Mouse (Mus musculus): ENCODE results near the gene Skint10.

Skint10 gene

DNA sequence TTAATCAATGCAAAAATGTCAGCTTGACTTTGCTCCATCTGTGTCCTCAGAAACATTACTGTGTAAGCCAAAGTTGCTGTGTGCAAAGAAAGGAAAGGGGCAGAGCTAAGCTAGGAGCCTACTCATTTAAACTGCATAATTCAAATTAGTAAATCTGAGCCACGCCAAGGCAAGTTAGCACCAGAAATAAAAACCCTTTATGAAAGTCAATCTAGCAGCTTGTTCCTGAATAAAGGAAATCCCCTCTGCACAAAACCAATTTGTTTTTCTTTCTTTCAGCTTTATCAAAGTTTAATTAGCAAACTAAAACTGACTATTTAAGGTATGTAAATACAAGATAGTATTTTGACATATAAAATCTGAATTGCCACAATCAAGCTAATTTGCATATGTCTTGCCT is at the start of gene Skint10:
Gene Skint10 (minus strand): TSS at position 101 of the 400 bp plus-strand sequence.
- no peak for DNase-seq (ENCODE audit: low spot score)

DNA sequence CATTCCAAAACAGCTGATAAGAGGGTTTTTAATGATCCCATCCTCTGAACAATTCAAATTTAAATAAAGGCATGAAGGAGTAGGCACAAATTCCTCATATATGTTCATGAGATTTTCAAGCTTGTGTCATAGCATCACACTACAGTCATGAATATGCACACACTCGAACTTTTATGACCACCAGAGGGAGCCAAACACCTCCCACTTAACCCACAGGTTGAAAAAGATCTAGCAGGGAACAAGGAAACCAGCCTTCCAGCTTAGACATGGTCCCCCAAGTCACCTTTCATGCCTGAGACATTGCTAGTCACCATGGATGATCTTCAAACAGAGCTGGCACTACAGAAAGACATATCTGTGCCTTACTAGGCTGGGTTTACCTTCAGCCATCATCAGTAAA is 16.0 kb upstream of the Skint10 start:
- DNase-seq (ENCODE audit: low spot score) = no peak

Data from yolk sac, embryonic 10.5 days (tissue).